Mouse (Mus musculus) layer of hippocampus, adult 18-20 months (tissue): Measurements from ENCODE around the gene Prdx2. TPM values are rescaled to one million over a fixed set of nuclear protein-coding genes. Genes with fewer than 3 reads are reported as not detected.
A peak's percentile ranks its signal among the peaks of the same experiment; 100 is the strongest.

Experiments
- DNase-seq, 2 experiments: peaks; one replicate each; pipeline ENCODE4 v3.0.0; 2022; ENCODE audit warnings: low spot score in 2 of 2
- total RNA-seq, 2 experiments: library from RNA; stranded (reverse); gene quantifications; 2 replicates each; pipeline ENCODE4 v1.2.3; 2021

The Prdx2 gene
- total RNA-seq, 2 experiments from 2014 or later = 319 to 358 TPM

DNA sequence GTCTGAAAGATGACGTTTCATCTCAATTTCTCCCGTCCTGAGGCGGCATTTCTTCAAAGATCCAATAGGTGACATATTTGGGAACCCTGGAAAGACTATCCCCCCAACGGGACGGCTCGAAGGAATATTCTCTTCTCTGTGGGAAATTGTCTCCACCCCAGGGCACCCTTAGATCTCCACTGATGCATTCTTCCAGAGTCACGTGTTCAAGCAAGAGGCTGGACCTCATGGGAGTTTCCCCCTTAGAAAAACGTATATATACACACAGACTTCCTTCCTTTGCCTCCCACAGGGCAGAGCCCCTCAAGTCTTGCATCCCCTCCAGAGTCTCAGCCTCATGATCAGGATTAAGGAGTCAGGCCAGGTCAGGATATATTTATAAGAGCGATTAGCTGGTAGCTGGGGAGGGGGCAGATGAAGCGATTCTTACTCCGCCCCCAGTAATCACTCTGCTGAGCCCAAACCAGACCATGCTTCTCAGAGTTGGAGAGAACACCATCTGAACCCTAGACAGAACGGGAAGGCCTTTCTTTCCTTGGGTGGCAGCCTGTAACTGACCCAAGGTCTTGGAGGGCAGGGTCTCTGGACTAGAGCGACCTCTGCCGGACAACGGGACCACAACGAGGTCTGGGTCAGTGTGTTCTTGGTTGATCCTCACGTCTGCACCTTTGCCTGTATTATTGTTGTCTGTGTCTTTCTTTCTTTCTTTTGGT lies 22.7 kb upstream of the Prdx2 start, which contains the start of gene Rtbdn:
Gene Rtbdn, plus strand, starts transcription at position 464 of the 713 bp plus-strand sequence.
- DNase-seq = no peak

GRCm38 (mm10) chr8:84947241-84947545 lies 22.2 kb upstream of the Prdx2 start:
- DNase-seq = no peak

DNA sequence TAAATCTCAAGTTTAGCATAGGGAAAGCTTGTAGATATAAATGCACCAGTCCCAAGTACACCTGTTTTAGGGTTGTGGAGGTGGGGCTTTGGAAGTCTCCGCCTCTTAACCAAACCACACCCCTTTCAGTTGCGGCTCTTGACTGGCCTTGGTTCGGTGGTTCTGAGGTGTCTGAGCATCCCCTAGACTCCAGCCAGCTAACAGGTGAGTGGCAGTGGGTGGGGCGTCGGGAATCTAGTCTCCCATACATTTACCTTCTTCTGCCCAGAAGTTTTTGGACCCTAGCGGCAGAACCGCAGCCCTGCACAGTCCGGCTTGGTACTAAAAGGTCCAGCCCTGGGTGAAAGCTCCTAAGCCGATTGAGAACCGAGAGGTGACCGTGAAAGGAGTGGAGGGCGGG lies 19.6 kb upstream of the Prdx2 start:
- DNase-seq = no peak

DNA sequence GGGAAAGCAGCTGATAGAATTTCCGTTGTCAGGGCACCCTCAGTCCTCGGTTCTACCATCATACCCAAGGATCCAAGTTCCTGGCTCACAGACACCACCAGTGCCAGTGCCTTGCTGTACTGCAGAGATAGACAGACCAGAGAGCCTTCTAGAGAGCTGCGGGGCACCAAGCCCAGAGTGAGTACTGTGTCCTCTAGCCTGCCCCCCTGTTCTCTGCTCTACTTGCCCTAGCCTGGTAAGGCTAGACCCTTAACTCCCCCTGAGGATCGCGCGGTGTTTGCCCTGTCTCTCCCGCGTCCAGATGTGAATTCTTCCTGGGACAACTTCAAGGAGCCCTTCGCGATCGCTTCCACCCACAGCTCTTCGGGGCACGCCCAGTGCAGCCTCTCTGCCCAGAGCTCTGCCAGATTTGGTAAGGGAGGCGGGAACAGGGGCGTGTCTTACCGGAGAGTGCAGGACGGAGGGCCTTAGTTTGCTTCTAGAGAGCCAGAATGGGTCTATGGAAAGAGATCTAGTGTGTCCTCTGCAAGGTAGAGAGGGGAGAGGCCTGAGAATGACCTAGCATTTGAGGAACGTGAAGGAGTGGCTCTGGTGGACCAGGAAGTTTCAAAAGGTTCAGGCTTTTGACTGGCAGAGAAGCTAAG lies 16.7 kb upstream of the Prdx2 start:
- no peak for DNase-seq

DNA sequence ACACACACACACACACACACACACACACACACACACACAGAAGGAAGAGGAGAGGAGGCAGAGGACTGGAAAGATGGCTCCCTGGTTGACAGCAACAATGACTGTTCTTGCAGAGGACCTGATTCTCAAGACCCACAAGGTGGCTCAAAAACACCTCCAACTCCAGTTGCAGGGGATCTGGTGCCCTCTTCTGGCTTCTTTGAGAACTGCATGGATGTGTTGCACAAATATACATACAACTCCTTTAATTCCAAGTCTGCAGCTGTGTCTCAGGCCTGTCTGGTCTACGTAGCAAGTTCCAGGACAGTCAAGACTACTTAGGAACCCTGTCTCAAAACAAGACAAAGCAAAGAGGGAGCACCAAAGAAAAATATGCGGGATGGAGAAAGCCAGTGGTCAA lies 12.6 kb upstream of the Prdx2 start:
- peak in 1 of 2 experiments; percentile 81 for DNase-seq

- no peak for DNase-seq
Observed at GRCm38 (mm10) chr8:84959811-84960210, 9.6 kb upstream of the Prdx2 start.

GRCm38 (mm10) chr8:84963952-84964351 lies 5.4 kb upstream of the Prdx2 start:
- DNase-seq = no peak

DNA sequence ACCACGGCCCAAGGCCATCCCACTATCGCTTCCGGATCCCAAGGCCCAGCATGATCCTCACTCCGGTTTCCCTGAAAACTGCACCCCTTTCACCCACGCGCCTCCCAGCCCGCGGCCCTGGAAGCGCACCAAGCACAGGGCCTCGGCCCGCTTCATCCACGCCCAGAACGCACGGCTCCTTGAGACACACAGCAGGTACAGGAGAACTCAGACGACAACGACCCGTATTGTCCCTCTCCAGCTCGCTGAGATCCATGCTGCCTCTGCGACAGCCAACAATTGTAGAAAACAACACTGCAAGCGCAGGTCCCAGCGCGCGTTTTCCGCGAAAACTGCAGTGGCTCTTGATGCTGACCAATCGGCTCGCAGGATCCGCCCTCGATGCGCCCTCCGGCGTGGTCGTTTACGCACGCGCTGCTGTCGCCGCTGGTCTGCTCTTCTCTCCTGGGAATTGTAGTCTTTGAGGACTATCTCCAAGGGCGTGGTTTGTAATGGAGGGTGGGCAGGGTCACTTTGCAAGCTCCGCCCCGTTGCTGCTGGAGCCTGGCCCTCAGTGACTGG lies 3.6 kb upstream of the Prdx2 start:
- peak; percentile 93 to 97 for DNase-seq

- no peak for DNase-seq
Observed at GRCm38 (mm10) chr8:84966603-84967002, 2.8 kb upstream of the Prdx2 start.

- DNase-seq = no peak
Observed at GRCm38 (mm10) chr8:84967532-84968304, 1.7 kb upstream of the Prdx2 start.

- no peak for DNase-seq
Observed at GRCm38 (mm10) chr8:84968650-84969049, 737 bp upstream of the Prdx2 start.

DNA sequence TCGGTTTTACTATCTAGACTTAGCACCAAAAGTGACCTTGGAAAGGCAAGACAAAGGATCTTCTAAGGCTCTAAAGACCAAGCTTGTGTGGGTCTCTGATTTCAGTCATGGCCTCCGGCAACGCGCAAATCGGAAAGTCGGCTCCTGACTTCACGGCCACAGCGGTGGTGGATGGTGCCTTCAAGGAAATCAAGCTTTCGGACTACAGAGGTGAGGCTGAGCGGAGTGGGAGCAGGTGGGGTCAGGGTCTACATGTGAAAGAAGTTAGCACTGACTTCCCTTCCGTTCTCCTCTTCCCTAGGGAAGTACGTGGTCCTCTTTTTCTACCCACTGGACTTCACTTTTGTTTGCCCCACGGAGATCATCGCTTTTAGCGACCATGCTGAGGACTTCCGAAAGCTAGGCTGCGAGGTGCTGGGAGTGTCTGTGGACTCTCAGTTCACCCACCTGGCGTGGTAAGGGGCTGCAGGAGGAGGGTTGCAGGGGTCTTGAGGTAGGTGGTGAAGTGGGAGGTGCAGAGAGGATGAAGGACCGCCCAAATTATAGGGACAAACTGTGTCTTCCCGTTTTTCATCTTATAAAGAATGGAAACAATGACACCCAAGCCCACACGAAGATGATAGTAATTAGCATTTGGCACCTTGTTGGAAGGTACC lies 876 bp downstream of the Prdx2 start:
- no peak for DNase-seq

GRCm38 (mm10) chr8:84970913-84971312 lies 1.5 kb downstream of the Prdx2 start:
- DNase-seq = no peak

GRCm38 (mm10) chr8:84973079-84973478 lies 3.7 kb downstream of the Prdx2 start:
- DNase-seq = no peak

- peak in 1 of 2 experiments; percentile 70 for DNase-seq
Observed at GRCm38 (mm10) chr8:84973803-84974542, 4.6 kb downstream of the Prdx2 start.

GRCm38 (mm10) chr8:84974543-84975142 lies 5.3 kb downstream of the Prdx2 start:
- DNase-seq = no peak

DNA sequence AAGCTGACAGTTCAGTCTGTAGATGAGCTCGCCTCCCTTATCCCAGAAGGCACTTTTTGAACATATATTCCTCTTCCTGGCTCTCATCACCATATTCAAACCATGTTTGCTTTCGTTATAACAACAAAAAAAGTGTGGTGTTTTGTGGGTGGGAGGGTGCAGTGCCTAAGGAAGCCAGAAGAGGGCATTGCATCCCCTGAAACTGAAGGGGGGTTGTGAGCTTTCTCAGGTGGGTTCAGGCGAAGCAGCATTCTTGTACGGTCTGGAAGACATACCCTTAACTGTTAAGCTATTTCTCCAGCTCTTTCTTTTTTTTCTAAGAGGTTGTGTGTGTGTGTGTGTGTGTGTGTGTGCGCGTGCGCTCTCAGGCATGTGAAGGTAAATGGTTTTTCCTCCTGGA lies 6.0 kb downstream of the Prdx2 start:
- peak; percentile 58 to 73 for DNase-seq

GRCm38 (mm10) chr8:84976031-84976762 lies 6.8 kb downstream of the Prdx2 start:
- DNase-seq = peak; percentile 95 to 98

- DNase-seq = no peak
Observed at GRCm38 (mm10) chr8:84976763-84977434, 7.5 kb downstream of the Prdx2 start.
